Mouse (Mus musculus) megakaryocyte, embryonic 14.5 days (primary cell): ENCODE results near the gene Eif4b.

Source experiments
- FLI1 ChIP-seq: IDR thresholded peaks from 2 replicates; pipeline ENCODE4 v1.6.1; 2012; ENCODE audit warnings: low read length, inconsistent platforms, mixed read lengths
- GATA1 ChIP-seq: IDR thresholded peaks from 3 replicates; pipeline ENCODE4 v1.6.1; 2012; ENCODE audit warnings: mixed read lengths, low read length, inconsistent platforms, borderline replicate concordance

DNA sequence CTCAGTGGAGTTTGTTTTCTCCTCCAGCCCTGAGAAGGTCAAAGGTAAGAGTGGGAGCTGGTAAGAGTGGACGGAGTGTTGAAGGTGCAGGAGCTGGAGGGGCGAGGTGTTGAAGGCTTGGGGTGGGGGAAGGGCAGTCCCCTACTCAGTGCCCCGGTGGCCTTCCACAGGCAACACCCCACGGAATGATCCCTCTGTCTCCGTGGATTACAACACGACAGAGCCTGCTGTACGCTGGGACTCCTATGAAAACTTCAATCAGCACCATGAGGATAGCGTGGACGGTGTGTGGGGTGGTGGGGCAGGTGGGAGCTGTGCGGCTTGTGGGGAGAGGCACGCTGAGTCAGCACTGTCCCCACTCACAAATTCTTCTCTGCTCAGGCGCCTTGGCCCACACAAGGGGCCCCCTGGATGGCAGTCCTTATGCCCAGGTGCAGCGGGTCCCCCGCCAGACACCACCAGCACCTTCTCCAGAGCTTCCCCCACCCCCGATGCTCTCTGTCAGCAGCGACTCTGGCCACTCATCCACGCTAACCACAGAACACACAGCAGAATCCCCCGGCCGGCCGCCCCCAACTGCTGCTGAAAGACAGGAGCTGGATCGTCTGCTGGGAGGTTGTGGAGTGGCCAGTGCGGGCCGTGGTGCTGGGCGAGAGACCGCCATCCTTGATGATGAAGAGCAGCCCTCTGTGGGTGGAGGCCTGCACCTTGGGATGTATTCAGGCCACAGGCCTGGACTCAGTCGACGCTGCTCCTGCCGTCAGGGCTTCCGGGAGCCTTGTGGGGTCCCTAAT lies 37.3 kb downstream of the Eif4b start:
- TF ChIP-seq GATA1 = no peak
- TF ChIP-seq FLI1 = no peak
